Mouse (Mus musculus): ENCODE data around the gene Slc22a5.
"Not testable (repeated sequence)": the region's sequence is repeated elsewhere in the genome, so short reads cannot be mapped to it uniquely, and the experiment has no call there.

The Slc22a5 gene

DNA sequence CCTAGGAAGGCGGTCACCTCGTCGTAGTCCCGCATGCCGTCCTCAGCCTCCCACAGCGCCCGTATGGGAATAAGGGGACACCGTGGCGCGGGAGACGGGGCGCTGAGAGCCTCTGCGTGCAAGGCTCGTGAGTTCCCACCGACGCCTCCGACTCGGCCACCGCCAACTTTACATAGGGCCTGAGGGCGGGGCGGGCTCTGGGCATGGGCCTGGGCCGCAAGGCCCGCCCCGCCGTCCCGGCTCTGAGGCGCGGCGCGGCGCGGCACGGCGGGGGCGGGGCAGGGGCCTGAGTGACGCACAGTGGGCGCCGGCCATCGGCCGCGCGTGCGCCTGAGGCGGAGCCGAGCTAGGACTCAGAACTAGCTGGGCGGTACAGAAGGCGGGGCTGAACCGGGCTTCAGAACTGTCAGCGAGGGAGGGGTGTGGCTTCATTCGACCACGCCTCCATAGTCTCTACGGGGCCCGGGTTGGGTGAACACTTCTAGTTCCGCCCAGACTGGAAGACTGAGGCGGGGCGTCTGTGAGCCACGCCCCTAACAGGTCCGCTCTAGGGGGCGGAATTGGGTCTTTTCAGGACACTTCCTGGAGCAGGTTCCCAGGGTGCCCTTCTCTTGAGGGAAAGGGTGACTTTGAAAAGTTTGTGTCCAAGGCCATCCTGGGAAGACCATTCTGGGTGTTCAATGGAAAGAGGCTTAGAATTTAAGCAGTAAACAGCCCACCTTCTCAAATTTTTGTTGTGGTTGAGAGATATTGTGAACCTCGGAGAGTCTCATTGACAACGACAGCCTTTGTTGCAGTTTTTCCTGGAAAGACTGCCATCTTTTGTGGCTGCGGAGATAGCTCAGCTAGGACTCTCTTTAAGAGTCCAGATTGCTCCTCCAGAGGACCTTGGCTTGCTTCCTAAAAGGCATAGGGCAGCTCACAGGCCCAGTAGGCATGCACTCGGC lies at the start of gene Slc22a5:
Slc22a5 (minus strand) TSS at position 156 of the 947 bp plus-strand sequence.
- CTCF ChIA-PET: no interaction called here

DNA sequence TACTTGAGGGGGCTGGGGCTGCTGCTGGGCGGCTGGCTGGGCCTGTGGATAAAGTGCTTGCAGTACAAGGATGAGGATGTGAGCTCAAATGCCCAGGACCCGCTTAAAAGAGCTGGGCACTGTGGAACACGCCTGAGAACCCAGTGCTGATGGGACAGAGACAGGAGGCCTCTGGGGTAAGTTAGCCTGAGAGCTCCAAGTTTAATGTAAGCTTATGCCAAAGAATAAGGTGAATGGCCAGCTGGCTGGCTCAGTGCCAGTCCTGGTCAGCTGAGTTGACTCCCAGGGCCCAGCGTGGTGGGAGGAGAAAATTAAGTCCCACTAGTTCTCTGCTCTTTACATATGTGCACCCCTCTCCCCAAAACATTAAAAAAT lies 40.5 kb upstream of the Slc22a5 start:
- CTCF ChIA-PET: not testable (repeated sequence)

- CTCF ChIA-PET: no interaction called here
These were observed 39.9 kb upstream of the Slc22a5 start for GRCm38 (mm10) chr11:53931091-53931943.

- CTCF ChIA-PET: no interaction called here
These were observed 38.3 kb upstream of the Slc22a5 start for GRCm38 (mm10) chr11:53929741-53930140.

DNA sequence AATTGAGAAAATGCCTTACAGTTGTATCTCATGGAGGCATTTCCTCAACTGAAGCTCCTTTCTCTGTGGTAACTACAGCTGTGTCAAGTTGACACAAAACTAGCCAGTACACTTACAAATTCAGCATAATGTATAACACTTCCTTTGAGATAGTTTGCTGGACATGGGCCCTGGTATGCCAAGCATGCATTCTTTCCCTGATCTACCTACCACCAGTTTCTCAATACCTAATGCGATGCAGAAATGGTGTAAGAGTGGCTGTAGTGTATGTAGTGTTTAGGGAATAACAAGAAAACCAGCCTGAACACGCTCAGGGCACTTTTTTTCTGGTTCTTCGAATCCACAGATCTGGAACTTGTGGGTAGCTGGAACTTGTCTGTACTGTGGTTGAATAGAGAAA lies 37.1 kb upstream of the Slc22a5 start:
- CTCF ChIA-PET: no interaction called here

DNA sequence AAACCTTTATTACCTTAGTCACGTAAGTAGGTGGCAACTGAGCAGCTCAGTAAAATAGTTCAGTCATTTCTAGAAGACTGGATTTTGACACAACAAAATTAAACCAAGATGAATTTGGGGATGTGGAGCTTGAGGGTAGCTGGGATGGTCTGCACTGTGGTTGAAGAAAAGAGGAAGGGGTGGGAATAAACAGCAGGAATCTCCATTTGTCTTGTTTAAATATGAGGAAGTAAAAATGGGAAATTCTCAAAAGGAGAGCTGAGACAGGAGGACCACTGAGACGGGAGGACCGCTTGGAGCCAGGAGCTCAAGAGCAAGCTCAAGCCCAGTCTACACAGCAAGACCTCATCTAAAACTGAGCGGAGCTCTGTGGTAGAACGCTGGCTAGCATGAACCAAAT lies 34.8 kb upstream of the Slc22a5 start:
- CTCF ChIA-PET: no interaction called here

GRCm38 (mm10) chr11:53918851-53919250 lies 27.4 kb upstream of the Slc22a5 start:
- CTCF ChIA-PET: no interaction called here

GRCm38 (mm10) chr11:53911011-53911410 lies 19.6 kb upstream of the Slc22a5 start:
- CTCF ChIA-PET: no interaction called here

GRCm38 (mm10) chr11:53908686-53909085 lies 17.2 kb upstream of the Slc22a5 start:
- CTCF ChIA-PET: no interaction called here

GRCm38 (mm10) chr11:53904534-53904925 lies 13.1 kb upstream of the Slc22a5 start:
- CTCF ChIA-PET: no interaction called here

GRCm38 (mm10) chr11:53903781-53904533 lies 12.5 kb upstream of the Slc22a5 start:
- CTCF ChIA-PET: no interaction called here

GRCm38 (mm10) chr11:53902741-53903140 lies 11.3 kb upstream of the Slc22a5 start:
- CTCF ChIA-PET: no interaction called here

- CTCF ChIA-PET: no interaction called here
These were observed 9.5 kb upstream of the Slc22a5 start for GRCm38 (mm10) chr11:53900991-53901390.

- CTCF ChIA-PET: no interaction called here
These were observed 8.5 kb upstream of the Slc22a5 start for GRCm38 (mm10) chr11:53899981-53900380.

GRCm38 (mm10) chr11:53899004-53899403 lies 7.5 kb upstream of the Slc22a5 start:
- CTCF ChIA-PET: no interaction called here

GRCm38 (mm10) chr11:53896935-53897334 lies 5.5 kb upstream of the Slc22a5 start:
- CTCF ChIA-PET: no interaction called here

- CTCF ChIA-PET: interaction anchor here (0.6 kb wide), 1 partner anchor 127 kb away, joined by 3 read pairs; no protein-coding TSS in a partner anchor
These were observed 2.0 kb upstream of the Slc22a5 start for GRCm38 (mm10) chr11:53893451-53893850.

DNA sequence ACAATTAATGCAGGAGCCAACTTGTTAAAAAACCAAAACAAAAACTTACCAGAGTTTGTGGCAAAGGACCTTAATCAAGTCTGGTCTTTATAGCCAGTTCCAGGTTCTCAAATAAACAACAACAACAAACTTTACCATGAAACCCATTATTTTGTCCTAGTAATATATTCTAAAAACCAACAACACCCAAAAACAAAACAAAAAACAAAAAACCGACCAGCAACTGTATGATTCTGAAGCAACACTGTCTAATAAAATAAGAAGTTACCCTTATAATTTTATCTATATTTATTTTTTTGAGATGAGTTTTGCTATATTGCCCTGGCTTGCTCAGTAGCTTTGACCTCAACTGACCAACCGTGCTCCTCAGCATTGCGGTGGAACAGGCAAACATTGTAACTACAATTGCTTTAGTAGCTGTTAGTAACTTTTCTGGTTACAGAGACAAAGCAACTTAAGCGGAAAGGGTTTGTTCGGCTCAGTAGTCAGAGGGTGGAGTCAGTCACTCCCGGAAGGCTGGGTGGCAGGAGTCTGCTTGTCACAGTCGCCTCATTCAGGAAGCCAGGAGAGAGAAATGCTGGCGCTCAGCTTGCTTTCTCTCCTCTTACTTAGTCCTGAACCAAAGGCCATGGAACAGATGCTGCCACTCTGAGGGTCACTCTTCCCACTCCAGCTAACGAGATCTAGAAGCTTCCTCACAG lies 1.4 kb upstream of the Slc22a5 start:
- CTCF ChIA-PET: no interaction called here

GRCm38 (mm10) chr11:53890906-53891504 lies 455 bp downstream of the Slc22a5 start:
- CTCF ChIA-PET: no interaction called here

GRCm38 (mm10) chr11:53890225-53890624 lies 1.2 kb downstream of the Slc22a5 start:
- CTCF ChIA-PET: no interaction called here

DNA sequence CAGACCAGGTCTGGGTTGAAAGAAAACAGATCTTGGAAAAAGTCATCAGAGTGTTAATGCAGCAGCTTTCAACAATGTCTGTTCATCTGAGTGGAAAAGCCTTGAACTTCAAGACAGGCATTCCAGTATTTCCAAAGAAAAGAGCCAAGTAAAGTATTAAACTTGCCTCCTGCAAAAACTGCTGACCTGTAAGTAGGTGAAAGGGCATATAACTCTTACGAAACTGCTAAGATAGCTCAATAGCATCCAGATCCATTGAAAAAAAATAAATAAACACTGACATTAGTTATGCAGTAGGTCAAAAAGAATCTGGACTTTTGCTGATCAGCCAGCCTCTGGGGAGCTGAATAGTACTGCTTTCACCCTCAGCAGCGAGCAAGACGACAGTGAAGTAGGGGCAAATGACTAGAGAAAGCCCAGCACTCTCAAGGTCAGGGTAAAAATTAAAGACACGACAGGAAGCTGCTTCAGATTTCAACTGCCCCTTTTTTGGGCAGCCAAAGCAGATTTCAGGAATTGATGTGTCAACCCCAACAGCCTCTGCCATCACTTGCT lies 2.3 kb downstream of the Slc22a5 start:
- CTCF ChIA-PET: interaction anchor here (0.9 kb wide), 1 partner anchor 153 kb away, joined by 3 read pairs; no protein-coding TSS in a partner anchor
